Mouse (Mus musculus): ENCODE results near the gene Fcrl6.

Fcrl6 gene

DNA sequence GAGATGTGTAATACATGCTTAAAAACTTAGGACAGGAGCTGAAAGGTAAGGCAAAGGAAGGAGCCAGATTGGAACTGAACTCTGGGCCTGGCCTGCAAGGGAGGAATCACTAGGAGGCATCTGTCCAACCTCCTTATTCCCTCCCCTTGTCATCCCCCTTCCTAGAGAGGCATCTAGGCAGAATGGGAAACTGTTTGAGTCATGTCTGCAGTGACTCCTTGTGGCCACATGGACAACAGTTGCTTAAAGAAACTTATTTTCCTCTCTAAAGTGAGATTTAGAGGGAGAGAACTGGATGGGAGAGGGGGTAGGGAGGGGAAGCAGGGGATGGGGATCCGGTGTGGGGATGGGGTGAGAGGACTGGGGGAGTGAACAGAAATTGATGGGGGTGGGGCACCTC lies 10.4 kb upstream of the Fcrl6 start:
- peak; percentile 44 for DNase-seq

DNA sequence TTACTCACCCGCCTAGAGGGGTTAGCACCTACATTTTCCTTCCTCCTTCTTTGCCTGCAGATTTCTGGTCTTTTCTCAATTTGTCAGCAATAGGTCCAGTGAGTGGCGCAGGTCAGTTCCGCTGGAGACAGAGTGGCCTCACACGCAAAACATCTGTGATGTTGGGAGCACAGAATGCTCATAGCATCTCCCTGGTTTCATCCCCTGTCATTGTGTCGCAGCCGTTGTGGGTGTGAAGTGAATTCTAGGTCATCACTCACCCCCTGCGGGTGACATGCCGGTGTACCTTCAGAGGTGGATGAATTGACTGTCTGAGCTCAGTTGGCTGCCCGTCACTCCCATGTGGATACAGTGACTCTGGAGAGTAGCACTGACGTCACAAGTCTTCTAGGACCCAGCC lies 9.0 kb upstream of the Fcrl6 start:
- DNase-seq: no peak

DNA sequence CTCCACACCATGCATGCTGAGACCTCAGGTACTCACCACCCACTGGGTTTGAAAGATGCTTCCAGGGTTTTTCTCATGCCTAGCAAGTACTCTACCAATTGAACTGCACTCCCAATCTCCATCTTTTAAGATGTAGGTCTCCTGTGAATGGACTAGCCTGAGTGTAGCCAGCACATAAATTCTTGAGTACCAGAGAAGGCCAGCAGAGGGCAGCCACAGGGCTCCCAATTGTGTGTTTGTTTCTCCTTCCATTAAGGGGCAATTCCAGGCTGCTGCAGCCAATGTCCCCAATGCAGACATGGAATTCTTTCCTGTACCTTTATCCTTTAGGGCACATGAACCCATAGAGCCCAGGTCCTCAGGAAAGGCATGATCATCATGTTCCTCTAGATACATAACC lies 7.9 kb downstream of the Fcrl6 start:
- DNase-seq: peak; percentile 76

DNA sequence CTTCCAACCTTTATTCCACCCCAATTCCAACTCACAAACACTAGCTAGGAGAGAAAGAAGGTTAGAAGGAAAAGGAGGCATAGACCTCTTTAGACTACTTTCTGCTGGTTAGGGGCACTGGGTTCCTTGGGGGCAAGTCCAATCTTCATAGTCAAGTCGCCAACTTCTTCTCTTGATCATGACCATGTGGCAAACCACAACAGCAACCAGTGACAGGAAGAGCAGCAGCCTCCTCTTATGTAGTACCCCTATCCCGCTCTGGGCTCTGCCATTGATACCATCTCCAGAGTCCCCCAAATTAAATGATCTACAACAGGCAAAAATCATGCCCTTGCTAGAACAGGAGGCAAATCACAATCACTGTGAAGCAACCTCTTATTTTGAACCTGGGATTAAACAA lies 8.4 kb downstream of the Fcrl6 start:
- no peak for DNase-seq

DNA sequence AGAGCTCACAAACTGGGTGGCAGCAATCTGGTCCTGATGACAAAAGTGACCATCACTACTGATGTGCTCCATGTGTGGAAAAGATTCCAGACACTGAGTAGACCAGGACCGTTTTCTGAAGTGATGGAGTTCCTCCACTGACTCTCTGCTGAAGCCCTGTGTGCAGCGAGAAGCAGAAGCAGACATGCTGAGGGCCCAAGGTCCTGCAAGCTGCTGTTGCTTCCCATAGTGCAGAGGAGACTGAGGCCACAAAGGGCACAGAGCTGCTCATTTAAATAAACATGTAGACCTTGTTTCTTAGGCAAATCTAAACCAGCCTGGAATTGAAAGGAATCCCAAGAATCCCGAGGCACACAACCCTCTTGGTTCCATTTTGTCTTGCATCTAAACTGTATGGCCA lies 9.0 kb downstream of the Fcrl6 start:
- no peak for DNase-seq

DNA sequence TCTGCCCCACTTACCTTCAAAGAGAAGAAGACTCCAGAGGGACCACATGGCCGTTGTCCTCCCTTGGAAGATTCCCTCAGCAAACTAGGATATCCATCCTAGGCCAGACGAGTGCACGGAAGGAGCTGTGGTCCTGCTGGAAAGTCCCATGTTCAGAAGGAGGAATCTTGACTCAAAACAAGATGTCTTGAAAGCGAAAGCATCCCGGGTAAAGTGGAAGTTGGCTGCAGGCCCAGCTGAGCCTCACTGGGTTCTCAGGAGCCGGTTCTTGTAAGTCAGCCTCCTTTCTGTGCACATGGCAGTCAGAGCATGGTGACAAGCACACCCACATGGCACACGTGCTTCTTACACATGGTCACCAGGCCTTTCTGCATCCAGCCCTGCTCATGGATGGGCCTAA lies 12.0 kb downstream of the Fcrl6 start, which contains the start of gene Slamf8:
TSS of gene Slamf8 (minus strand) at position 184 of the 400 bp plus-strand sequence.
- DNase-seq: no peak

DNA sequence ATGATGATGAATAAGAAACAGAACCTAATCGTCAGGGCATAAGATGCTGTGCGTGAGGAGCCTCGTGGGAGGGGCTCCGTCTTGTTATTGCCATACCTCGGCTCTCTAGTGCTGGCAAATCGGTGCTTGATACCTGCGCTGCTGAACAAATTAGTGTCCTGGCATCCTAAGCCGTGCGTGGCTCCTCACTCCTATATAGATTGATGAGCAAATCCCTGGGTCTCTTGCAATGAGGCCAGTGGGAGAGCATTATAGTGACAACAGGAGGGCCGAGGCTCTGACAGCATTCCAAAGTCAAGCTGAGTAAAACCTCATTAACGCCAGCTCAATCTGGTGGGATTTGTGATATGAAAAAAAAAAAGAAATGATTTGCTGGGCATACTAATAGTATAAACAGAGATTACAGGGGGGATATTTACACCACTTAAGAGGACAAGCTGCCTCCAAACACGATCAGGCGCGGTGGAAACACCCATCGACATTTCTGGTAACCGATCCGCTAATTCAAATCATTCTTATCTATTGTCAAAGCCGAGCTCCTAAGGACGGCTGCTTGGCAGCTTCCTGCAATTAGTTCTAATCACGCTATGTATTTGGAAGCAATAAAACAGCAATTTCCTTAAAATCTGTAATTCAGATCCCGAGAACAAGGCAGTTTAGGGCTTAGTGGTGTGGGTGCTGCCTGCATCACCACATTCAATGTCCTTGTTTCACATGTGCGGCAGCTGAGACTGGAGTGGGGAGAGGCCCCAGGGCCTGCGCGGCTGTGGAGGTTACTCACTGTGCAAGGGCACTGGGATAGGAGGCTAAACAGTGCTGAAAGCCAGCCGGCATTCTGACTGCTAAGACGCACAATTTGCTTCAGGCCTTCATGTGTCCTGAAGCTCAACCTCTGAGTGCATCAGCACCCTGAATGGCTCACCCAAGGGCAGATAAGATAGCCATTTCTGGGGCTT lies 16.5 kb downstream of the Fcrl6 start:
- peak; percentile 72 for DNase-seq

DNA sequence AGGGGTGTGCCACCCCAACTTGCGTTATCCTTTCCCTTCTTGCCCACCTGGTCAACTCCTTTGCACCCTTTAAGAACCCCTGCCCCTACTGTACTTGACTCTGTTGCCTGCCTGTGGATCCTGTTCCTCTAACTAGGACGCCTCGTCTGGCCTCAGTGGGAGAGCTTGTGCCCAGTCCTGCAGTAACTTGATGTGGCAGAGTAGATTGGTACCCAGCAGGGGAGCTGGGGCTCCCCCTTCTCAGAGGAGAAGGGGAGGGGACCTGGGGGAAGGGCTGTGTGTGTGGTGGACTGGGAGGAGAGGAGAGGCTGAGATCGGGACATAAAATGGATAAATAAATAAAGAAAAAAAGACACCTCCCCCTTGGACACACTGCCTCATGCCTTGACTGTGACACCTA lies 17.3 kb downstream of the Fcrl6 start:
- DNase-seq: peak; percentile 18

DNA sequence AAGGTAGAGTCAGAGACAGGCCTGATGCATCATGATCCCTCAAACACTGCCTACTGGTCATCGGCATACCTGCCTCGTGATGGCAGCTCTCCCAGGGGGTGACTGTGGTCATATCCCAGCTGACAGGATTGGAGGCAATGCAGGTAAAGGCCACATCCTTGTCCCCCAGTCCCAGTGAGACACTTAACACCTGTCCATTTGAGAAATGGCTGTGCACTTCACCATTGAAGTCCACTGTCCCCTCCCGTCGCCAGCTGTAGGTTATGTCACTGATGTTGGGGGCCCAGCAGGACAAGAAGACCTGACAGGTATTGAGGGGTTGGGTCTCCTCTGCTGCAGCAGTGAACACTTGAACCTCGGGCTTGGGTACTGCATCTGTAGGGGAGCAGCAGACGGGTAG lies 18.1 kb downstream of the Fcrl6 start:
- no peak for DNase-seq

DNA sequence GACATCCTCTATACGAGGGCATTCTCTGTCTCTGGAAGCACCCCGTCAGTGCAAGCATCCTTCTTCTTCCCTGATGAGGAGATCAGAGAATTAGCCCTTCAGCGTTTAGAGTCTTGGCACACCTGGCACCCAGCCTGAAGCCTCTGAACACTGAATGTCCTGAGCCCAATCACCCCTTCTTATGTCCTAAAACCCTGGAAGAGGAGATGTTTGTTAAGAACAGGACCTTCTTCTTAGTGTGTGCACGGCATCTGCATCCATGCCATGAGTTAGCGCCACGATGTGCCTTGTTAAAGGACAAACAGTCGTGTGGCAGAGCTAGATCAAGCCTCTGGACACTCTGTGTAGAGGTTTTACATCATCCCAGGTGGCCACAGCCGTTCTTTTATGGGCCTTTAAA lies 19.9 kb downstream of the Fcrl6 start:
- DNase-seq: no peak

DNA sequence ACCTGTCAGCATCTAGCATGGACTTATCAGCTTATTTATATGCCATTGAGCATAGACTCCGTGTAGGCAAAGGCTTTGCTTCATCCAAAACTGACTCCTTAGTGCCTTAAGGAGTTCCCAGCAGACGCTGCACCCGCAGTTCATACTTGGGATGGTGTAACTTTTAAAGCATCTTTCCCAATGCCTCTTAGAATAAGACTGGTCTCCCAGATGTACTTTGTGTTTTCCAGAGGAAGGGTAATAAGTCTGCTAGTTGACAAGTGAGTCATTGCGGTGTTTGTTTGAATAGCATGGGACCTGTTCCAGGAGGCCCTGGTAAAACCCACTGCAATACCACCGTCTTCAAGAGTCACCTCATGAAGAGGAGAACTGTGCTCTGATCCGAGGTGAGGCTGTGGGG lies 22.2 kb downstream of the Fcrl6 start:
- no peak for DNase-seq

DNA sequence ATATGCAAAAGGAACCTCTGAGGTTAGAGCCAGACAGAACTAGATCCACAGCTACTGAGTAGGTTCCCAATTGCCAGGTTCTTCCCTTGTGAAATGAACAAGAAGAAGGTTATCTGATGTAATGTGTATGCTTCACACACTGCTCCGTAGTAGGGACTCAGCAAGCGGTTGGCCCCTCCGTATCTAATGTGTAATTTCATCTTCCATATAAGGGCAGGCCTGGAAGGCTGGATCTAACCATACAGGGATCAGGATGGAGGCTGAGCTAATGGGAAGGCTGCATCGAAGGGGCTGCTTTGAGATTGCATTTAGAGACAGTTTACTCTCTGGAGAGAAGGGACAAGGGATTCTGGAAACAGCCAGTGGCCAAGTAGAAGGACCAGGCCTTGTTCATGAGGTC lies 34.6 kb downstream of the Fcrl6 start:
- no peak for DNase-seq

DNA sequence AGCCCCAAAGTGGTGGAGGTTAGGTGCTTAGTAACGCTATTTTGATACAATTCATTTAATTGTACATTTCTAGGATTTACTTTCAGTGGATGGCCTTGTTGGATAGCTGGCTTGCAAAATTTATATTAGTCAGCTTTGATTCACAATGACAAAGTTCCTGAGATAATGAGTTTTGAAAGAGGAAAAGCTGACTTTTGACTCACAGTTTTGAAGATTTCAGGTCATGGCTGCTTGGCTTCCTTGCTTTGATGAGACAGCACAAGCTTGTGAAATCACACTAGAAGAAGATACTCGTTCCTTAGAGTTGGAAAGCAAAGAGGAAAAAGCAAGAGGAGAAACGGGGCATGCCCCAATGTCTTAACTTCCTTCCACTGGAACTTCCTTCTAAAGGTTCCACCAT lies 36.2 kb downstream of the Fcrl6 start:
- no peak for DNase-seq

DNA sequence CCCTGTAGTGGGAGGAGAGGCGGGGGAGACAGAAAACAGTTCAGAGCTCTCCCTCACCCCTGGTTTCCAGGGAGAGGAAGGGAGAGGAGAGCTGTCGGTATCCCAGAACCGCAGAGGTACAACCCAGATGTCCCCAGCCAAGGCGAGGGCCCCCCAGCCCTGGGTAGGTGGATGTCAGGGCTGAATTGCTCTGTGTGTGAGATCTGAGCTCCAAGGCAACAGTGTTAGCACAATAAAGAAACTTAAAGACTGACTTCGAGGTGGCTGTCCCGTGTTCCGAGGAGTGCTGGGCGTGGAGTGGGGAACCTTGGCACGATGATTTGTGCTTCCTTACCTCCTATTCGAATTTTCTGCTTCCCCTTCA lies 38.9 kb downstream of the Fcrl6 start:
- DNase-seq: no peak

DNA sequence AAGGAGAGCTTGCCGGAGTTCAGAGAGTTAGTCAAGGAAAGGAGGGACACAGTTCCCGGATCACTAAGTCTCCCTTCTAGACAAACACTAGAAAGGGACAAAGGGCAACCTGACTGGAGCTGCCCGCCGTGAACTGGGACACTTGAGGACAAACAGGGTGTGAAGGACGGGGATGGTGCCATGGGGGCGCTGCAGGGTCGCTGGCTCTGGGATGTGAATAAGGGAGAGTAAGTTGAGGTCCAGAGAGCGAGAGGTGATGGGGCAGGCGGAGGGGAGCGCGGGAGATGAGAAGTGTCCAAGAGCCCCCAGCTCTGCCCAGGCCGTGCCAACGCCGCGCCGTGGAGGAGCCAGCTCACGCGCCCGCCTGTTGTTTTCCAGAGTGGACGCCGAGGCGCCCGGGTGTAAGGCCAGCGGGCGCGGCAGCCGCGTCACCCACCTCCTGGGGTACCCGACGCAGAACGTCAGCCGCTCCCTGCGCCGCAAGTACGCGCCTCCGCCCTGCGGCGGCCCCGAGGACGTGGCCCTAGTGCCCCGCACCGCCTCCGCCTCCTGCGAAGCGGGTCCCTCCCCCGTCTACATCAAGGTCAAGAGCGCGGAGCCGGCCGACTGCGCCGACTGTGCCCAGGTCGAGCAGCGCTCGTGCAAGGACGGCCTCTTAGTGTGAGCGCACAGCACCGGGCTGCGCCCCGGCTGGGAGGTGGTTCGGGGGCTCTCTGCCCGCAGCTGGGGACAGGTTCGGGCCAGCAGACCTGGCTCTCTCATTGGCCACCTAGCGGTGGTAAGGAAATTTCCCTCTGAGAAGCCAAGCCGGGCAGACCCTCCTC lies 39.5 kb downstream of the Fcrl6 start:
- peak; percentile 90 for DNase-seq

DNA sequence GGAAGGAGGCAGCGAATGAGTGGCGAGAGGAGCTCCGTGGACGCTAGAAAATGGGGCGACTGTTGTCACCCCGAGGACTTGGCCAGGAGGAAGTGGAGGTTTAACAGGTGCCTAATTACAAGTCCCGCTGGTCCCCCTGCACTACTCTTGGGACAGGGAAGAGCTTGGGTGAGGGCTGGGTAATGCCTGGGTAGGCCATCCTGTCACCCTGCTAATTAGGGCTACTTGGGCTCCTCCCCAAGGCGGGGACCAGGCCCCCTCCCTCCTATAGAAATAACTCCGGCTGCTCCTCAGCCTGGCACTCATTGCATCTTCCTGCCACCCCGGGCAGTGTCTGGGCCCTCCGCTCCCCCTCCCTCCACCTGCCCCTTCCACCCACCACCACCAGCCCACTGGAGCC lies 46.7 kb downstream of the Fcrl6 start, which contains the start of gene Vsig8:
TSS of gene Vsig8 (plus strand) at position 301 of the 400 bp plus-strand sequence.
- no peak for DNase-seq

DNA sequence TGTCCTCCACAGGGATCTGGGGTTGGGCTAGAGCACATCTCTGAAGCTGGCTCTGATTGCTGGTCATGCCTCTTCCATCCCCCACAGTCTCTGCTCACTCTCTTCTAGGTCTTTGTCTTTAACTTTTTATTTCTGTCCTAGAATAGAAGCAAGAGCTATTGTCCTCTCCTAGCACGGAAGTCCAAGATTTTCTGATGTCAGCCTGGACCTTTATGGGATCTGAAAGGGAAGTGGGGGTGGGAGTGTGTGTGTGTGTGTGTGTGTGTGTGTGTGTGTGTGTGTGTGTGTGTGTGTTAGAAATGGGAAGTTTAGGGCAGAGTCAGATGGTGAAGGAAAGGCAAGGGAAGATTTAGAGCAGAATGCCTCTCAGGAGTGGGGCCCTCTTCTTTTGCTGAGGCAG lies 49.7 kb downstream of the Fcrl6 start:
- DNase-seq: no peak

DNA sequence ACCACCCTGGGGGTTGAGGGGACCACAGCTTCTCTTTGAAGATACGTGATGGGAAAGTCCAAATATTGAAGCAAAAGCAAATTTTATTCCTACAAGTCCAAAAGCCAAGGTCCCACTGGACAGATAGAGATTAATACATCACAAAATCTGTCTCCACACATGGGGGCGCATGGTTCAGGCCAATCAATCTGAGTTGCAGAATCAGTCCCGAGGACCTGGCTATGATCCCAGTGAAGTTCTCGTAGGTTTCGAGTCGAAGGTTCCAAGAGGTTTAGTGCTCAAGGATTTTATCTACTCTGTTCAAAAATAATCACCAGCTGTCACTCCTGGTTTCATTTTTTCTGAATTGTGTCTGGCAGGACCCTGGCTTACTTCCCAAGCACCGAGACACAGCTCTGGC lies 51.3 kb downstream of the Fcrl6 start:
- no peak for DNase-seq

DNA sequence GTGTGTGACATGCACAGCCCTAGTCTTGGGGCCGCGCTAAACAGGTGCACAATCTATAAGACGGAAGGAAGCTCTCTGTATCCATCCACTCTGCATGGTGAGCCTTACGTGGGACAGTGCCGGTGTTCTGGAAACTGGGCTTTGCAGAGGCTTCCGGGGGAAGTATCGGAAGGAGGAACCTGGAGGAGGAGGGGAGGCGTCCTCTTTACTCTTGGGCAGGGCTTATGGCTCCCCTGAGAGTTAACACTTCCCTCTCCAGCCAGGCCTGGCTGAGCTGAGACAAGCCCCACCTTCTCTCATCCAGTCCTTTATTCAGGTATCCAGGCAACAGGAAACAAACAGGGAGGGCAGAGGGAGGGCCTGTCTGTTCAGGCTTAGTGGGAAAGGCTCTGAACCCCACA lies 51.8 kb downstream of the Fcrl6 start:
- peak; percentile 84 for DNase-seq

DNA sequence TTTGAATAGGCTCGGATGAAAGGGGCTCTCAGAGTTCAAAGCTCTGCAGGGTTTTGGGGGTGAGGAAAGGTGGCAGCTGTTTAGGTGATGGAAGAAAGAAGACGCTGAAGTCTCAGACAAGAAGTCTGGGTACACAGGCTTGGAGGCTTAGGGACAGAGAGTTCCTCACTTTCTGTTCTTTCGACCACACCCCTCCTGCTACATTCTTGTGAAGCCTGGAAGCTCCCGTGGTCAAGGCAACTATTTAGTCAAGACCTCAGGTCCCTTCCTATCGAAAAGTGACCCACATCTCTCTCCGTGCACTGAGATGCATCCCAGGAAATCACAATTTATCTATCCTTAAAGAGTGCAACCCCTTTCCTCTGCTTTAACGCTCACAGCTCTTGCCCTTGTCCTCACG lies 52.6 kb downstream of the Fcrl6 start:
- DNase-seq: no peak

DNA sequence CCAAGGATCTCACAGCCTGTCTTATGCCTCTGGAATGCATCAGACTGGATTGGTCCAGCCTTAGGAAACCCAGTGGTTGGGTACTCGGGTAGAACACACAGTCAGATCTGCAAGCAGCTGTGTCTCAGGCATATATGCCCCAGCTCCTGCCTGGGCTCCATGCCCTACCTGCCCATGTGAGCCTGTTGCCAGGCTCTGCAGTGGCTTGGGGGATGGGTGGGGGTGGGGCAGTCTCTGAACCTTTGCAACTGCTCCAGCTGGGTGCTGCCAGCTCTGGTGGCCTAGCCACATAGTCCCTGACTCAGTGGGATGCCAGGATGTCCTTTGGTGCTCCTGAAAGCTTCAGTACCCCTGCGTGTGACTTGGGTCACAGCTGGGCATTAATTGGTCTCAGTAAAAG lies 53.0 kb downstream of the Fcrl6 start:
- no peak for DNase-seq

DNA sequence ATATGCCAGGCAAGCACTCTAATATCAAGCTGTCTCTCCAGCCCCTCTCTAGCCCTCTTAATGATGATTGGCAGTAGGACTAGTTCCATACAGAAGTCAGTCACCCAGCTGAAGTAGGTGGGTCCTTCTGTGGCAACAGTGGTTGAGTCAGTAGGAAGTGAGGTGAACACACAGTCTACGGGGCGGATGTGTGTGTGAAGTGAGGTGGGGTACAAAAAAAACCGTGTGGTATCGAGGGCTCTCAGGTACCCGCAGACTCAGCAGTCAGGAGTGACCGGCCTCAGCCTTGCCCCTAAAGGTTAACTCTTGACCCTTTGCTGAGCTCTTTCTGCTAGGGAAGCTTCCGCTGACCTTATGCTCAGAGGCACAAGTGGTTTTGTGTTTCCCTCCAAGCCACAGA lies 53.9 kb downstream of the Fcrl6 start:
- DNase-seq: no peak
